Mouse (Mus musculus): ENCODE measurements at regions not wholly inside any gene's neighbourhood (a gene's known extent, or its start where the extent isn't known, plus 50 kb on each side); places are given as distances from the start of the nearest gene placed in this dataset. TPM values are rescaled to one million over a fixed set of nuclear protein-coding genes. Genes with fewer than 3 reads are reported as not detected.

GRCm38 (mm10) chr11:24843839-24844738 lies 766.2 kb downstream of the Bcl11a start:
- no peak overlapping the region for H3K9ac ChIP-seq (ENCODE audit: low read length)
- no peaks in the 10 kb centered on the region for H3K4me1 ChIP-seq (ENCODE audit: control insufficient read depth, insufficient read depth, low read length)
- no peaks in the 10 kb centered on the region for H3K27me3 ChIP-seq (ENCODE audit: control insufficient read depth, insufficient read depth, low read length)
- no peak overlapping the region for H3K4me2 ChIP-seq (ENCODE audit: low read depth, low read length)
- no peak overlapping the region for H3K27ac ChIP-seq (ENCODE audit: low read length)
- no peaks in the 10 kb centered on the region for H3K9me3 ChIP-seq (replicated peaks; ENCODE audit: control insufficient read depth, low read length)
- no peak overlapping the region for H3K4me3 ChIP-seq (ENCODE audit: low read length)
- WGBS, result 50% methylated on average over 2 of the region's 2 CpGs
- no peak for ATAC-seq (replicated peaks; ENCODE audit: extremely low read depth, insufficient read depth, low FRiP score)
- H3K36me3 ChIP-seq (ENCODE audit: control insufficient read depth, insufficient read depth), result no peaks in the 10 kb centered on the region

GRCm38 (mm10) chr11:24856991-24857390 lies 779.1 kb downstream of the Bcl11a start:
- no peaks in the 10 kb centered on the region for H3K9me3 ChIP-seq (replicated peaks; ENCODE audit: control insufficient read depth, low read length)
- no peaks in the 10 kb centered on the region for H3K4me1 ChIP-seq (ENCODE audit: control insufficient read depth, insufficient read depth, low read length)
- H3K27ac ChIP-seq (ENCODE audit: low read length), result no peak overlapping the region
- H3K4me2 ChIP-seq (ENCODE audit: low read depth, low read length), result no peak overlapping the region
- no peaks in the 10 kb centered on the region for H3K27me3 ChIP-seq (ENCODE audit: control insufficient read depth, insufficient read depth, low read length)
- no peak for ATAC-seq (replicated peaks; ENCODE audit: extremely low read depth, insufficient read depth, low FRiP score)
- no peak overlapping the region for H3K9ac ChIP-seq (ENCODE audit: low read length)
- WGBS, result 74% methylated on average over 6 of the region's 6 CpGs
- H3K4me3 ChIP-seq (ENCODE audit: low read length), result no peak overlapping the region
- H3K36me3 ChIP-seq (ENCODE audit: control insufficient read depth, insufficient read depth), result no peaks in the 10 kb centered on the region

- no peak for ATAC-seq (replicated peaks; ENCODE audit: extremely low read depth, insufficient read depth, low FRiP score)
- H3K27me3 ChIP-seq (ENCODE audit: control insufficient read depth, insufficient read depth, low read length), result no peaks in the 10 kb centered on the region
- H3K9me3 ChIP-seq (replicated peaks; ENCODE audit: control insufficient read depth, low read length), result no peaks in the 10 kb centered on the region
- WGBS, result 83% methylated on average over 11 of the region's 11 CpGs
- H3K9ac ChIP-seq (ENCODE audit: low read length), result no peak overlapping the region
- 0 out of 2 replicates have a peak, but pooled peaks cover 2% of the 10 kb centered on the region for H3K4me1 ChIP-seq (ENCODE audit: control insufficient read depth, insufficient read depth, low read length)
- H3K4me3 ChIP-seq (ENCODE audit: low read length), result no peak overlapping the region
- no peak overlapping the region for H3K4me2 ChIP-seq (ENCODE audit: low read depth, low read length)
- H3K27ac ChIP-seq (ENCODE audit: low read length), result no peak overlapping the region
- no peaks in the 10 kb centered on the region for H3K36me3 ChIP-seq (ENCODE audit: control insufficient read depth, insufficient read depth)
Observed at GRCm38 (mm10) chr11:24864637-24865036, 786.8 kb downstream of the Bcl11a start.

GRCm38 (mm10) chr11:24865067-24865796 lies 787.4 kb downstream of the Bcl11a start:
- 0 out of 2 replicates have a peak, but pooled peaks cover 2% of the 10 kb centered on the region for H3K4me1 ChIP-seq (ENCODE audit: control insufficient read depth, insufficient read depth, low read length)
- ATAC-seq (replicated peaks; ENCODE audit: extremely low read depth, insufficient read depth, low FRiP score), result no peak
- H3K9me3 ChIP-seq (replicated peaks; ENCODE audit: control insufficient read depth, low read length), result no peaks in the 10 kb centered on the region

More at GRCm38 (mm10) chr11:24865067-24865796, 787.4 kb downstream of the Bcl11a start:
- no peak overlapping the region for H3K27ac ChIP-seq (ENCODE audit: low read length)
- H3K9ac ChIP-seq (ENCODE audit: low read length), result no peak overlapping the region
- H3K27me3 ChIP-seq (ENCODE audit: control insufficient read depth, insufficient read depth, low read length), result no peaks in the 10 kb centered on the region
- no peak overlapping the region for H3K4me2 ChIP-seq (ENCODE audit: low read depth, low read length)
- 40% methylated on average over 3 of the region's 3 CpGs for WGBS
- H3K36me3 ChIP-seq (ENCODE audit: control insufficient read depth, insufficient read depth), result no peaks in the 10 kb centered on the region
- no peak overlapping the region for H3K4me3 ChIP-seq (ENCODE audit: low read length)

Small RNA genes in the stretch of these regions (microRNA-seq; reads per million reads assigned to microRNA genes)
- gene Gm25507, result not detected

All from heart, embryonic 16.5 days (tissue).